Mouse (Mus musculus) liver, embryonic 14.5 days (tissue): ENCODE measurements at regions not wholly inside any gene's neighbourhood (a gene's known extent, or its start where the extent isn't known, plus 50 kb on each side); places are given as distances from the start of the nearest gene placed in this dataset.

Experiments used
- ATAC-seq: fragments of 200-750 bp; cut with Nextera tagmentation; 2 replicates; pipeline ENCODE4 v1.8.0; 2017; ENCODE audit warnings: moderate number of reproducible peaks, mild to moderate bottlenecking, moderate library complexity; ENCODE audit not compliant: insufficient read depth
- DNase-seq, 3 experiments: peaks; one replicate each; pipeline ENCODE4 v3.0.0-alpha.2; 2012 to 2013; ENCODE audit warnings: low read depth in 3 of 3, low spot score in 3 of 3
- H3K27ac ChIP-seq: fragments of 300-500 bp; sonication (generic); 2 replicates; pipeline ENCODE4 v1.5.1; 2014; ENCODE audit warnings: moderate library complexity, mild to moderate bottlenecking, control low read depth, inconsistent platforms
- H3K27me3 ChIP-seq: fragments of 300-500 bp; sonication (generic); 2 replicates; pipeline ENCODE4 v1.6.1; 2014; ENCODE audit warnings: mild to moderate bottlenecking, low read length, moderate library complexity; ENCODE audit not compliant: control insufficient read depth, insufficient read depth
- H3K36me3 ChIP-seq: fragments of 300-500 bp; sonication (generic); replicated peaks from 2 replicates; pipeline ENCODE4 v1.6.1; 2014; ENCODE audit warnings: low read depth; ENCODE audit not compliant: control insufficient read depth, insufficient read depth
- H3K4me1 ChIP-seq, 2 experiments: fragments of 200-500 bp in 1 of 2; fragments of 300-500 bp in 1 of 2; sonication (generic) in 1 of 2; replicated peaks; 2 replicates each; pipeline ENCODE4 v1.6.1; 2012 to 2014; ENCODE audit warnings: antibody characterized with exemption in 1 of 2, inconsistent platforms in 1 of 2, low read length in 1 of 2; ENCODE audit not compliant: control insufficient read depth in 2 of 2, insufficient read depth in 2 of 2
- H3K4me2 ChIP-seq: fragments of 300-500 bp; sonication (generic); 2 replicates; pipeline ENCODE4 v1.6.1; 2014; ENCODE audit warnings: low read depth, mild to moderate bottlenecking, control low read depth, moderate library complexity
- H3K4me3 ChIP-seq, 2 experiments: fragments of 200-500 bp in 1 of 2; fragments of 300-500 bp in 1 of 2; sonication (generic) in 1 of 2; 2 replicates each; pipeline ENCODE4 v1.5.1; 2012 to 2014; ENCODE audit warnings: low read depth in 2 of 2, low read length in 2 of 2, mild to moderate bottlenecking in 2 of 2, control low read depth in 1 of 2, inconsistent platforms in 1 of 2, moderate library complexity in 1 of 2; ENCODE audit not compliant: insufficient read depth in 1 of 2
- H3K9ac ChIP-seq: fragments of 300-500 bp; sonication (generic); replicated peaks from 2 replicates; pipeline ENCODE4 v1.6.1; 2014; ENCODE audit warnings: mild to moderate bottlenecking, control low read depth, moderate library complexity
- H3K9me3 ChIP-seq: fragments of 300-500 bp; sonication (generic); 2 replicates; pipeline ENCODE4 v1.6.1; 2016; ENCODE audit warnings: low read length, mixed read lengths; ENCODE audit not compliant: control insufficient read depth
- CTCF ChIP-seq: IDR thresholded peaks from 2 replicates; pipeline ENCODE4 v1.5.1; 2016; ENCODE audit warnings: antibody characterized with exemption, low read depth, control low read depth
- EP300 ChIP-seq: IDR thresholded peaks from 2 replicates; pipeline ENCODE4 v1.6.1; 2016; ENCODE audit warnings: antibody characterized with exemption, low read depth
- WGBS: fragments of 180-500 bp; shearing (Covaris S2); extraction: QIAGEN DNeasy Blood & Tissue Kit; methylation state at CpG from one replicate; pipeline ENCODE4 v1.1.7; 2014; ENCODE audit not compliant: insufficient replicate concordance; 5-methylcytosine and 5-hydroxymethylcytosine counted together

DNA sequence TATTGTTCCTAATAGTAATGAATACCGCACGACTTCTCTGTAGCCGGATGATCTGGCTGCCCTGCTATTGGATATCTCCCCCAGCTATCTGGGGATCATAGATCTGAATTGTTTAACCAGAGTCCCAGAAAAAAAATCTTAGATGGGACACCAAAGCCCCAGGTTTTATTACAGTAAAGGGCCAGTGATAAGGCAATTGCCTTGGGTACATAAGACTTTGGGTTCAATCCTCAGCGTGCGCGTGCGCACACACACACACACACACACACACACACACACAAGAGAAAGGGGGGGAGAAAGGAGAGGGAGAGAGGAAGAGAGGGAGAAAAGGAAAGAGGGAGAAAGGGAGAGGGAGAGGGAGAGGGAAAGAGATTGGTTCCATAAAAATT, 270.4 kb upstream of the Zfp703 start:
- 81% methylated on average over 7 of the region's 7 CpGs for WGBS
- no peaks in the 10 kb centered on the region for H3K9me3 ChIP-seq
- H3K4me2 ChIP-seq = no peak overlapping the region

DNA sequence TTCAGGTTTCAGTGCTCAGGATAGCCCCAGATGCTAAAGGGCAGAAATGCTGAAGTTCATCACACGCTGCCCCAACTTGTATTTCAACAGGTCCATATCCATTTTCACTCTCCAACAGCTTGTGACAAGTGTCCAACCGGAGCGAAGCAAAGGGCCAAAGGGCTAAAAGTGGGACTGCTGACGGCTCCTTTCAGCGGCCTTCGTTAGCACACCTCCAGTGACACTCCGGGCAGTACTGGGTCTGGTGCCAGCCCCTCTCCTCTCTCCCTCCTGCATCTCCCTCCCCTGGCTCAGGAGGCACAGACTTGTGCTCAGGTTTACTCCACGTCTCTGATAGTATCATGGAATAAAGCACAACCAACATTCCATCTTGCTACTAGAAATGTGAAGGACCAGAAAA, 263.3 kb upstream of the Zfp703 start:
- Histone ChIP-seq H3K4me2 (no peak overlapping the region), H3K36me3 (no peaks in the 10 kb centered on the region), H3K27me3 (no peaks in the 10 kb centered on the region), H3K9me3 (no peaks in the 10 kb centered on the region), H3K27ac (no peak overlapping the region), H3K9ac (no peak overlapping the region), H3K4me1 (no peaks in the 10 kb centered on the region), H3K4me3 (no peak overlapping the region)
- 76% methylated on average over 8 of the region's 8 CpGs for WGBS
- ATAC-seq (no peak), DNase-seq (no peak)
- TF ChIP-seq CTCF (no peak), EP300 (no peak)

More for the DNA sequence above, 270.4 kb upstream of the Zfp703 start:
- Histone ChIP-seq H3K27ac (no peak overlapping the region), H3K4me3 (no peak overlapping the region), H3K9ac (no peak overlapping the region), H3K4me1 (no peaks in the 10 kb centered on the region), H3K36me3 (no peaks in the 10 kb centered on the region), H3K27me3 (no peaks in the 10 kb centered on the region)
- DNase-seq (no peak), ATAC-seq (no peak)
- no peak for TF ChIP-seq CTCF
- no peak for TF ChIP-seq EP300

DNA sequence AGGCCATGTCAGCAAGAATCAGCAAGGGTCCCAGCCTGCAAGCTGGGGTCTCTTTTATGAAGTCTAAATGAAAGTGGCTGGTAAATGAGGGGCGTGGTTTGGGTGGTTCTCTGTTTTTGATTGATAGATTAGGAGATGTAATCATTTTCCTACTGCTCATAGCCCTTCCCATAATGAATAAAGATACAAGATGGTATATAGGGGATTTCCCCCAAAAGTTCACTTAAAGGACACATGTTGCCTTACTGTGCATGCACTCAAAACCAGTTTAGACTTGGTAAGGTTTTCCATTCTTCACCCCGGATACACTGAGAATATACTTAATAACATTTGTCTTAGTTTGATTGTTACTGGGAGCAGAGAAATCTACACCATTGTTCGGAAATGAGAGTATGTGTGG, 262.4 kb upstream of the Zfp703 start:
- TF ChIP-seq CTCF (no peak), EP300 (no peak)
- Histone ChIP-seq H3K27me3 (no peaks in the 10 kb centered on the region), H3K4me2 (no peak overlapping the region), H3K4me1 (no peaks in the 10 kb centered on the region), H3K36me3 (no peaks in the 10 kb centered on the region), H3K27ac (no peak overlapping the region), H3K4me3 (no peak overlapping the region), H3K9ac (no peak overlapping the region), H3K9me3 (no peaks in the 10 kb centered on the region)
- ATAC-seq (no peak), DNase-seq (no peak)
- WGBS = 56% methylated on average over 3 of the region's 3 CpGs

DNA sequence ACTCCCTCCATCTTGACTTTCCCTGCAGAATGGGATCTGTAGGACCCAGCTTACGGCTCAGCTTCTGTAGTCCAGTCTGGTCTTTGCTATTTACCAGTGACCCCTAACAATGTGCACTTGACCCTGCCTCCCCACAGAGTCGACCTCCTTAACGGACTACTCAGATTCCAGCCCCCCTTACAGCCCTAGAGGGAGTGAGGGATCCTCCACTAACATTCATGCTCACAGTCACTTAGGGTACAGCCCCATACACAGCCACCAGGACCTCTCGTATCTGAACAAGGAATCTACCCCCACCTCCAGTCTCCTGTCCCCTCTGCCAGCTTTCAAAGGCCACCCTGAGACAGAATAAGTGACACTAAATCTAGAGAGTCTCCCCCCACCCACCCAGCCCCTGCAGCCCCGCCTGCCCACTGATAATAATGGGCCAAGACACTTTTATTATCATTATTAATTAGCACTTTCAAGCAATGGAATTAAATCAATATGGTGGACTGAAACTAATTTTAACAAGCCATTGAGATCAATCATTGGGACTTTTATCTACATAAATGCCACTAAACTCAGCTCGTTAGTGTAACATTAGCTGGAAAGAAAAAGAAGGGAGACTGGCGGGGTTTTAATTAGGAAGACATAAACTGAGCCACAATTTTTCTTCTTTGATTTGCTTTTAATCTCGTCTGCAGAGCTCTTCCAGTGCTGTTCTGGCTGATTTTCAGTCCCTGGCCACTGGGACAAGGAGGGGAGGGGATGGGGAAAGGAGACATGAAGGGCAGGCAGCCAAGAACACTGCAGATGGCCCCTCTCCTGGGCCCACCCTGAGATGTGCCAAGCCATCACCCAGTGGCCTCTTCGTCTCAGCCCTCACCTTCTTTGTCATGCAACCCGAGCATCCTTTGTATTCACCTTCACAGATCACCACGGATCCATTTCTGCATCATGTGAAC, 258.4 kb upstream of the Zfp703 start:
- Histone ChIP-seq H3K9me3 (no peaks in the 10 kb centered on the region), H3K4me2 (no peak overlapping the region), H3K27ac (no peak overlapping the region), H3K9ac (no peak overlapping the region), H3K27me3 (no peaks in the 10 kb centered on the region), H3K4me1 (no peaks in the 10 kb centered on the region), H3K36me3 (no peaks in the 10 kb centered on the region), H3K4me3 (no peak overlapping the region)
- WGBS = 42% methylated on average over 11 of the region's 11 CpGs
- ATAC-seq = no peak
- TF ChIP-seq CTCF (no peak), EP300 (no peak)
- DNase-seq = no peak

DNA sequence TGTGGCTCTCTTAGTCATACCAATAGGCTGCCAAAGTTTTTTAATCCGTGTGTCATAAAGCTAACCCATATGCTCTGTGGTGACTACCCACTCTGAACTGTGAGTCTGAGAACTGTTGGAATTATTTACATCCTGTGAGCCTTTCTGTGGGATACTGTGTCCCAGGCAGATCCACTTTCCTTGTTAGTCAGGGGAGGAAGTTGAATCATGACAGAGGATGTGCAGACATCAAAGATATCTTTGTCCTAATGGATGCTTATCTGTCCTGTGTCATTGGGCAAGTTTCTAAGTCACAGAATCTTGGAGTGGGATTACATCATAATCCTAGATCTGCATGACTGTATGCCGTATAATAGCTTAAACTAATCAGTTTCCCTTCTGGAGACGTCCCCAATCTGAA, 254.4 kb upstream of the Zfp703 start:
- Histone ChIP-seq H3K27ac (no peak overlapping the region), H3K9me3 (no peaks in the 10 kb centered on the region), H3K4me2 (no peak overlapping the region), H3K9ac (no peak overlapping the region), H3K27me3 (no peaks in the 10 kb centered on the region), H3K36me3 (no peaks in the 10 kb centered on the region), H3K4me3 (no peak overlapping the region), H3K4me1 (no peaks in the 10 kb centered on the region)
- 41% methylated on average over 3 of the region's 3 CpGs for WGBS
- DNase-seq (no peak), ATAC-seq (no peak)
- TF ChIP-seq EP300 = no peak
- TF ChIP-seq CTCF = no peak
